Mouse (Mus musculus): ENCODE data around the gene Clrn2.

DNA sequence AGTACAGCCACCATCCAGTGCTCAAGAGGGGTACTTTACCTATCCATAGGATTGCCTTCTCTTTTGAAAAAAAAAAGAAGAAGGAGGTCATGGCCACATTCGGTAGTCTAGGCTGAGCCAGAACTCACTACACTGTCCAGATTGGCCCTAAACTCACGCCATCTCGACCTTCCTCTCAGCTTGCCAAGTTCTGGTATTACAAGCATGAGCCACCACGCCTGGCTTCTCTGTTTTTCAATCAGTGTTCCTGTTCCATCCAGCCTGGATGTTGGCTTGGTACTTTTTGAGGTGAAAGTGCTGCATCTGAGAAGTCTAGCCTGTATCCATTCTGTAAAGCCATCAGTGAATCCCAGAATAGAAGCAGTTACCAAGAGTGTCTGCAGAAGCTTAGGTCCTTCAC is 42.9 kb downstream of the Clrn2 start:
- TF ChIP-seq POLR2A (IDR thresholded peaks at IDR 0.05; ENCODE audit: borderline replicate concordance, insufficient read depth, low read length) (no peak), CTCF (IDR thresholded peaks at IDR 0.05; ENCODE audit: borderline replicate concordance, insufficient read depth, low read depth, low read length) (no peak)
